Mouse (Mus musculus): ENCODE data around the gene Mars. TPM values are rescaled to one million over a fixed set of nuclear protein-coding genes. Genes with fewer than 3 reads are reported as not detected.

Gene Mars
- polyA plus RNA-seq, 1 experiment from 2014 or later: 100 TPM

GRCm38 (mm10) chr10:127250810-127251209 lies 60.8 kb downstream of the Mars start:
- ATAC-seq (ENCODE audit: low read depth): no peak
- no peak overlapping the region for H3K9ac ChIP-seq (ENCODE audit: low read depth, low read length)
- no peak overlapping the region for H3K27ac ChIP-seq (ENCODE audit: low read length)
- no peaks in the 10 kb centered on the region for H3K4me1 ChIP-seq (ENCODE audit: control insufficient read depth, low read depth, low read length)
- no peaks in the 10 kb centered on the region for H3K9me3 ChIP-seq (replicated peaks; ENCODE audit: control insufficient read depth, low read length)
- no peak overlapping the region for H3K4me3 ChIP-seq (ENCODE audit: low read depth, low read length)
- H3K27me3 ChIP-seq (ENCODE audit: control insufficient read depth, insufficient read depth, low read depth, low read length): peaks cover 8% of the 10 kb centered on the region; the same call in 1 of the 2 replicates
- 26% methylated on average over 5 of the region's 5 CpGs for WGBS (ENCODE audit: insufficient replicate concordance)
- H3K4me2 ChIP-seq (ENCODE audit: low read depth, low read length): no peak overlapping the region
- H3K36me3 ChIP-seq (ENCODE audit: control insufficient read depth, insufficient read depth): no peaks in the 10 kb centered on the region

Other genes starting within 250 kb of the Mars start
- gene Cdk4, start 248.3 kb downstream of the Mars start, polyA plus RNA-seq (2015; fragmentation: Nextera tagmentation; extraction: Ambion mirVana): 293 and 317 TPM in 2 replicates
- gene Tspan31, start 241.5 kb downstream of the Mars start, polyA plus RNA-seq (2015; fragmentation: Nextera tagmentation; extraction: Ambion mirVana): 87.4 and 96.7 TPM in 2 replicates
- gene Agap2, start 236.5 kb downstream of the Mars start, polyA plus RNA-seq (2015; fragmentation: Nextera tagmentation; extraction: Ambion mirVana): 0.71 and 1.2 TPM in 2 replicates
- 58.9 and 65.6 TPM in 2 replicates for gene Os9, start 190.7 kb downstream of the Mars start, polyA plus RNA-seq (2015; fragmentation: Nextera tagmentation; extraction: Ambion mirVana)
- 18.7 and 24.3 TPM in 2 replicates for gene B4galnt1, start 146.6 kb downstream of the Mars start, polyA plus RNA-seq (2015; fragmentation: Nextera tagmentation; extraction: Ambion mirVana)
- 2.2 and 2.7 TPM in 2 replicates for gene Slc26a10, start 131.1 kb downstream of the Mars start, polyA plus RNA-seq (2015; fragmentation: Nextera tagmentation; extraction: Ambion mirVana)
- 4.8 and 5.7 TPM in 2 replicates for gene Arhgef25, start 121.7 kb downstream of the Mars start, polyA plus RNA-seq (2015; fragmentation: Nextera tagmentation; extraction: Ambion mirVana)
- gene Dtx3, start 116.1 kb downstream of the Mars start, polyA plus RNA-seq (2015; fragmentation: Nextera tagmentation; extraction: Ambion mirVana): 13.4 and 14.8 TPM in 2 replicates
- 39.1 and 40.1 TPM in 2 replicates for gene Pip4k2c, start 100.2 kb downstream of the Mars start, polyA plus RNA-seq (2015; fragmentation: Nextera tagmentation; extraction: Ambion mirVana)
- gene Kif5a, start 48.4 kb downstream of the Mars start, polyA plus RNA-seq (2015; fragmentation: Nextera tagmentation; extraction: Ambion mirVana): 0.09 and 0.11 TPM in 2 replicates
- 65.9 TPM in 2 replicates for gene Dctn2, start 45.4 kb downstream of the Mars start, polyA plus RNA-seq (2015; fragmentation: Nextera tagmentation; extraction: Ambion mirVana)
- 5.7 and 6.5 TPM in 2 replicates for gene Mbd6, start 22.8 kb downstream of the Mars start, polyA plus RNA-seq (2015; fragmentation: Nextera tagmentation; extraction: Ambion mirVana)
- gene Arhgap9, start 10.2 kb upstream of the Mars start, polyA plus RNA-seq (2015; fragmentation: Nextera tagmentation; extraction: Ambion mirVana): 12.2 and 13.2 TPM in 2 replicates
- 0.15 and 0.21 TPM in 2 replicates for gene Gli1, start 30.2 kb upstream of the Mars start, polyA plus RNA-seq (2015; fragmentation: Nextera tagmentation; extraction: Ambion mirVana)
- 0.78 and 0.99 TPM in 2 replicates for gene Inhbe, start 42.6 kb upstream of the Mars start, polyA plus RNA-seq (2015; fragmentation: Nextera tagmentation; extraction: Ambion mirVana)
- gene Inhbc, start 58.6 kb upstream of the Mars start, polyA plus RNA-seq (2015; fragmentation: Nextera tagmentation; extraction: Ambion mirVana): 4.3 and 5.9 TPM in 2 replicates
- gene R3hdm2, start 68.5 kb upstream of the Mars start, polyA plus RNA-seq (2015; fragmentation: Nextera tagmentation; extraction: Ambion mirVana): 10.2 and 13.3 TPM in 2 replicates
- gene Stac3, start 189.9 kb upstream of the Mars start, polyA plus RNA-seq (2015; fragmentation: Nextera tagmentation; extraction: Ambion mirVana): 0.59 and 0.65 TPM in 2 replicates
- 62.5 and 67.9 TPM in 2 replicates for gene Ndufa4l2, start 203.2 kb upstream of the Mars start, polyA plus RNA-seq (2015; fragmentation: Nextera tagmentation; extraction: Ambion mirVana)
- 180 and 183 TPM in 2 replicates for gene Shmt2, start 210.7 kb upstream of the Mars start, polyA plus RNA-seq (2015; fragmentation: Nextera tagmentation; extraction: Ambion mirVana)
- gene Nxph4, start 222.8 kb upstream of the Mars start, polyA plus RNA-seq (2015; fragmentation: Nextera tagmentation; extraction: Ambion mirVana): 0.14 TPM in 1 of 2 replicates, not detected in the other